Mouse (Mus musculus): ENCODE results near the gene Grm2. TPM values are rescaled to one million over a fixed set of nuclear protein-coding genes. Genes with fewer than 3 reads are reported as not detected.

Grm2 gene
- polyA plus RNA-seq, 1 experiment, result 0.16 TPM

Other genes with a start within 250 kb of the Grm2 start
- gene Rpl29, start 226.6 kb downstream of the Grm2 start, polyA plus RNA-seq (2012; rRNA removed), result 788 and 789 TPM in 2 replicates
- gene Acy1, start 217.8 kb downstream of the Grm2 start, polyA plus RNA-seq (2012; rRNA removed), result 88.7 and 135 TPM in 2 replicates
- gene Abhd14b, start 208.6 kb downstream of the Grm2 start, polyA plus RNA-seq (2012; rRNA removed), result 58.1 and 64.3 TPM in 2 replicates
- gene Abhd14a, start 208.4 kb downstream of the Grm2 start, polyA plus RNA-seq (2012; rRNA removed), result 43.9 and 46.5 TPM in 2 replicates
- gene Pcbp4, start 202.8 kb downstream of the Grm2 start, polyA plus RNA-seq (2012; rRNA removed), result 15.4 and 17.4 TPM in 2 replicates
- 0.05 and 0.21 TPM in 2 replicates for gene Gpr62, start 190.1 kb downstream of the Grm2 start, polyA plus RNA-seq (2012; rRNA removed)
- gene Rrp9, start 180.1 kb downstream of the Grm2 start, polyA plus RNA-seq (2012; rRNA removed), result 24.4 and 28.9 TPM in 2 replicates
- gene Parp3, start 179.1 kb downstream of the Grm2 start, polyA plus RNA-seq (2012; rRNA removed), result 19.5 and 31.6 TPM in 2 replicates
- not detected in 2 replicates for gene Iqcf1, start 156.1 kb downstream of the Grm2 start, polyA plus RNA-seq (2012; rRNA removed)
- not detected in 2 replicates for gene Iqcf5, start 141.5 kb downstream of the Grm2 start, polyA plus RNA-seq (2012; rRNA removed)
- not detected in 2 replicates for gene Iqcf3, start 94.5 kb downstream of the Grm2 start, polyA plus RNA-seq (2012; rRNA removed)
- gene Iqcf4, start 85.1 kb downstream of the Grm2 start, polyA plus RNA-seq (2012; rRNA removed), result not detected in 2 replicates
- gene Iqcf6, start 29.5 kb downstream of the Grm2 start, polyA plus RNA-seq (2012; rRNA removed), result not detected in 2 replicates
- 65.6 and 68.0 TPM in 2 replicates for gene Tex264, start 29.8 kb upstream of the Grm2 start, polyA plus RNA-seq (2012; rRNA removed)
- 7.4 and 15.6 TPM in 2 replicates for gene Rad54l2, start 133.1 kb upstream of the Grm2 start, polyA plus RNA-seq (2012; rRNA removed)
- 9.3 and 13.1 TPM in 2 replicates for gene Dcaf1, start 165.8 kb upstream of the Grm2 start, polyA plus RNA-seq (2012; rRNA removed)
- 9.3 and 10.0 TPM in 2 replicates for gene Rbm15b, start 231.3 kb upstream of the Grm2 start, polyA plus RNA-seq (2012; rRNA removed)
- 28.0 and 43.7 TPM in 2 replicates for gene Manf, start 235.9 kb upstream of the Grm2 start, polyA plus RNA-seq (2012; rRNA removed)